Mouse (Mus musculus) monocyte, adult 5-6 weeks (primary cell): ENCODE results near the gene Rbm14. TPM values are rescaled to one million over a fixed set of nuclear protein-coding genes. Genes with fewer than 3 reads are reported as not detected.
"Not testable (repeated sequence)": the region's sequence is repeated elsewhere in the genome, so short reads cannot be mapped to it uniquely, and the experiment has no call there.

Experiments
- ATAC-seq: fragments of 153-309, 156-312 bp; replicated peaks from 2 replicates; pipeline ENCODE4 v1.8.0; 2017; ENCODE audit warnings: mild to moderate bottlenecking; ENCODE audit not compliant: low TSS enrichment, insufficient number of reproducible peaks, severe bottlenecking, poor library complexity, low FRiP score
- total RNA-seq: library from RNA; stranded (forward); fragments of 200-1000, 200-491, 200-594 nt; gene quantifications from 3 replicates; pipeline ENCODE4 v1.2.3, GENCODE M21; 2017

Gene Rbm14
- total RNA-seq, 1 experiment from 2014 or later = 6.2 TPM

DNA sequence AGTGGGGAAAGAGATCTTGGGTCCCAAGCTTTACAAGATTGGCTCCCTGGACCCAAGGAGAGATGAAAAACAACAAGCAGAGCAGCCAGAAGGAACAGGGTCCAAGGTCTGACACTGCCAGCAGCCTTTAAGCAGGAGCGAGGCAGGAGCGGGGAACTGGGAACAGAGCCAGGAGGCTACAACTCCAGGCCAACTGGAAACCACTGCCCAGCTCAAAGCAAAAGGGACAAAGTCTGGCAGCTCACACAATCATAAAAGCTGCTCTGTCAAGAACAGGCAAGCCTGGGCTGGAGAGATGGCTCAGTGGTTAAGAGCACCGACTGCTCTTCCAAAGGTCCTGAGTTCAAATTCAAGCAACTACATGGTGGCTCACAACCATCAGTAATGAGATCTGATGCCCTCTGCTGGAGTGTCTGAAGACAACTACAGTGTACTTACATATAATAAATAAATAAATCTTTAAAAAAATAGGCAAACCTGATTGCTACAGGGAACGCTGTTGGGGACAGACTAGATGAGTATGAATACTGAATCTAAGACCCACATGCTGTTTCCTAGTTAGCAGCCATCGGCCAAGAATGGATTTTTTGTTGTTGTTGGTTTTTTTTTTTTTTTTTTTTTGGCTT, 9.4 kb upstream of the Rbm14 start:
- no peak for ATAC-seq

DNA sequence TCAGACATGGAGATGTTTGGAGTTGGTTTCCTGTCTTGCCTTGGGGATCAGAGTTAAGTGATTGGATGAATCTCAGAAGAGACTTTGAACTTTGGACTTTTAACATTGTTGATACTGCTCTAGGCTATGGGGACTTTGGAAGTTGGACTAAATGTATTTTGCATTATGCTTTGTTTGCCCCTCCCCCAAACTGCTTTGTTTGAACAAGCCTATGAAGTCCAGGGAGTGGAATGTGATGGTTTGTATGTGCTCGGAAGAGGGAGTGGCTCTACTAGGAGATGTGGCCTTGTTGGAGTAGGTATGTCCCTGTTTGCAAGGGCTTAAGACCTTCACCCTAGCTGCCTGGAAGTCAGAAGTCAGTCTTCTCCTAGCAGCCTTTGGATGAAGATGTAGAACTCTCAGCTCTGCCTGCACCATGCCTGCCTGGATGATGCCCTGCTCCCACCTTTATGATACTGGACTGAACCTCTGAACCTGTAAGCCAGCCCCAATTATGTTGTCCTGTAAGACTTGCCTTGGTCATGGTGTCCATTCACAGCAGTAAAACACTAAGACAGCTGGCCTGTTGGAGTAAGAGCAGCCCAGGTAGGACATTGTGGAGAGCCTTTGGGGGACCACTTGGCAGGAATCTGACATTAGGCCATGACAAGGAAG, 5.9 kb upstream of the Rbm14 start:
- ATAC-seq = no peak

GRCm38 (mm10) chr19:4813015-4813414, 1.6 kb upstream of the Rbm14 start:
- no peak for ATAC-seq

GRCm38 (mm10) chr19:4812334-4812949, 1.0 kb upstream of the Rbm14 start:
- ATAC-seq = not testable (repeated sequence)

DNA sequence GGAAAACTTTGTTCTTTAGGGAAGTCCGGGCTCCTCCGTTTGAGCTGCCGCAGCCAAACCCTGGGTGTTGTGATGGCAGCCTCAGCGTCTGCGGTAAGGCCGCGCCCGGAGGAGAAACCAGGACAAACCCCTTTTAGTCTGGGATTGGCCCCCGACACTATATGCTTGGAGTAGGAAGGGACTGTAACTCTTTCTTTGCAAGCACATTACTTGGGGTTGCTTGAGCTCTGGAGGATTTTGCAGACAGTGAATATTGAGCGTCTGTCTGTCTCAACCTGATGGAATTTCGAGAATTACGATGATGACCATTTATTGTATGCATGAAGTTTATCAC, 442 bp upstream of the Rbm14 start:
- no peak for ATAC-seq

DNA sequence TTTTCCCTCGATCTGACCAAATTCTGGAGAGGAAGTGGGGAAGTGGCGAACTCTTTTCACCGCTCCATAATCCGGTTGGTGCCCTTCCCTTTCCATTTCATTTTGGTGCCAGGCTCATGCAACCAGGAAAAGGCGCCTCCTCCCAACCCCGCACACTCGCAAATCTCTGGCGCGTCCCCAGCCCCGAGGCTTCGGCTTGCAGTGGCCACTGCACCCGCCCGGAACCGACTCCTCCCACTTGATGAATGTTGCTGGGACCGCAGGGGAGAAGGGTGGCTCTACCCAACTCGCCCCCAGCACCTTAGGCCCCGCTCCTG, 730 bp downstream of the Rbm14 start:
- ATAC-seq = no peak

GRCm38 (mm10) chr19:4810309-4810708, 1.1 kb downstream of the Rbm14 start:
- ATAC-seq = no peak

DNA sequence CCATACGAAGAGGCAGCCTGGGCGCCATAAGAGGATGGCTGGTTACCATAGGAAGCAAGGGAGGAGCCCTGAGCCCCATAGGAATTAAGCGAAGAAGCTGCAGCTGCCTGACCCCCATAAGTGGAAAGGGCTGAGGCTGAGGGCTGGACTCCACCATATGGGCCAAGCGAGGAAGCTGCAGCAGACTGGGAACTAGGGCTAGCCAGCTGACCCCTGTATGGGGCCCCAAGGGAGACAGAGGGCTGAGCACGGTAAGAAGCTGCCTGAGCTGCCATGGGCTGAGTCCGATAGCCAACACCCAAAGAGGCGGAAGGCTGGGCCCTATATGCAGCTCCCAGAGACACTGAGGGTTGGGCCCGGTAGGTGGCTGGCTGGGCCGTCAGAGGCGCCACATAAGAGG, 8.2 kb downstream of the Rbm14 start:
- no peak for ATAC-seq

- ATAC-seq = no peak
Measured at GRCm38 (mm10) chr19:4802691-4803091, 8.7 kb downstream of the Rbm14 start.

DNA sequence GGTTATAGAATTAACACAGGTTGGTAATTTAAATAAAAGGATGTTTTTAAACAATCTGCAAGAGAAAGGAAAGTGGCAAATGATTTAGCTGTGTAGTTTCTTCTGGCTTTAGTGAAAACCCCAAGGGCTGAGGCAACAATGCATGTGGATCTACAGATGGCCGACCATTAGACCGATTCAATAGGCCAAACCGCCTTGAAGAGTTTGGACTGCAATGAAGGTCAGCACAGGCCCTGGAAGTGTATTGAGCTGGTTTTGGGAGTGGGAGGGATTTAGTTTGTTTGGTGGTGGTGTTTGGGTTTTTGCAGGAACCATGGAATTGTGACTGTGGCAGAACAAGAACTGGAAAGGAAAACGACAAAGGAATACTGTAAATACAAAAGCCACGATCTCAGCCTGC, 12.4 kb downstream of the Rbm14 start:
- no peak for ATAC-seq

GRCm38 (mm10) chr19:4797846-4798245, 13.6 kb downstream of the Rbm14 start:
- ATAC-seq = no peak

- ATAC-seq = no peak
Measured at GRCm38 (mm10) chr19:4795929-4796328, 15.5 kb downstream of the Rbm14 start.

DNA sequence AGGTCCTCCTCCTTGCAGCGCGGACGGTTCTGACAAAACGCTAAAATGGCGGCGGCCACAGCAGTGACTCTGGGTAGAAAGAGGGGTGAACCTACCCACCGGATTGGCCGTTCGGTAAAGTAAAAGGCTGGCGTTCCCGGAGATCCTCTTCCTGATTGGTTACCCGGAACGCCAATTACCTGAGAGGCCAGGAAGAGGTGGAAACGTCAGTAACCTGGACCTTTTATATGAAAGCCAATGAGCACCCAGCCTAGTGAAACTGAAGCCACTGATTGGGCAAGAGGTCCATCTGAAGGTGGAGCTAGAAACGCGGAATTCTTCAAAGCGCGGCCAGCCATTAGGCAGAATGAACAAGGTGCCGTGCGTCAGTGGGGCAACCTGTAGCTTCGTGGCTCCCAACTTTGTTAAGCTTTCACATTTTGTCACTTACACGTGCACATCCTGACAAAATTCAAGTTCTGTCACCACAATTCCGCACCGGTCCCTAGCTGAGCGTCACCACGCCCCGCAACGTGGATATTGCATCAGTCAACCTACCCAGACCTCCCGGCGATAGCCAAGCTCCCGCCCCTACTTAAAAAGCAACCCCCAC, 17.5 kb downstream of the Rbm14 start, which contains the start of gene Rbm4:
Rbm4 (minus strand) TSS at position 71 of the 592 bp plus-strand sequence.
- ATAC-seq = peak; percentile 99

DNA sequence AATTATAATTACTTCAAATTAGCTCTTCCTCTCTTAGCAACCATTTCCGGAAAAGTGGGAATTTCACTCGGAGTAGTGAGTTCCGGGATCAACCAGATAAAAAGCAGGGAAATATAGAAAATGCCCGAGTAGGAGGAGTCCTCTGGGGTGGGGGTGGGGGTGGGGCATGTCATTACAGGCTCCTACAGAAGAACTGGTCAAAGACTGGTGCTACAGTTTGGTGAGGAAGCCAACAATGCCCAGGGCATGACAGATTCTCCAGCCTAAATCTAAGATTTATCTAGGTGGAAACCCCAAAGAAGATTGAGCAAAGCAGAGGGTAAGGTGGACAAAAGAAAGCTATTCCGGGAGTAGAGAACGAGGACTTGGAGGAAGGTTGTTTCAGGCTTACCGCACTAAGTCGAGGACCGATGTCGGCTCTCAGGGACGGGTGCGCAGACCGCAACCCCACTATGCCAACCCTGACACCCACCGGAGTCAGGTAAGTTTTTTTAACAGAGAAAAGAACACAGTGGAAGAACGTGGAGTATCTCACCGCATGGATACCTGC, 18.1 kb downstream of the Rbm14 start:
- ATAC-seq = no peak

DNA sequence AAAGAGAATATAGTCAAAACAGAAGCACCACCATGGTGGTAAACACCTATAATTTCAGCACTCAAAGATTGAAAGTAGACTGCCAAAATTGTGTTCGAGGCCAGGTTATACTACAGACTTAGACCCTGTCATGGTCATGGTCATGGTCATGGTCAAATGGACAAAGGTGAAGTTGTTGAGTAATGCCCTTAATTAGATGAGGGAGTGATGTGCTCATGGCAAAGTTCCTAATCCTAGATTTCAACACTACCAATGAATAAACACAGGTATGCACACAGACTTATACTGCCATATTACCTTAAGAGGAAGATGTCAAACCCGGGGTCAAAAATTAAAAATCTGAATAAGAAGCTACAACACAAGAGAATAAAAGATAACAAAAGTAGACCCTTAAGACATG, 25.1 kb downstream of the Rbm14 start:
- no peak for ATAC-seq

- no peak for ATAC-seq
Measured at GRCm38 (mm10) chr19:4785206-4785605, 26.2 kb downstream of the Rbm14 start.

DNA sequence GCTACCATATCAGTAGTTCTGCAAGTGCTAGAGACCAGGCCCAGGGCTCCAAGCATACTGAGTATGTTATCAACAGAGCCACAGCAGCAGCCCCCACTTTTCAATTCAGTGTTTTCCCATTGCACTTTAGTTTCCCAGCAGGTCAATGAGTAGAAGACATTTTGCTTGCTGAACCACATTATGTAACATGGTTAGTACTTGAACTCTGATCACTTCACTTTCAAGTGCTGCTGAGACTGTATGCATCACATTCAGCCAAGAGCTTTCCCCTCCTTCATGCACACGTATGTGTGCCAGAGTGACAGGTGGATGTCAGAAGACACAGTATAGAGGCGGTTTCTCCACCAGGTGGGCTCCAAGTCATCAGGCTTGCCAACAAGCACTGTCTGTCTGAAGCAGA, 28.5 kb downstream of the Rbm14 start:
- no peak for ATAC-seq

DNA sequence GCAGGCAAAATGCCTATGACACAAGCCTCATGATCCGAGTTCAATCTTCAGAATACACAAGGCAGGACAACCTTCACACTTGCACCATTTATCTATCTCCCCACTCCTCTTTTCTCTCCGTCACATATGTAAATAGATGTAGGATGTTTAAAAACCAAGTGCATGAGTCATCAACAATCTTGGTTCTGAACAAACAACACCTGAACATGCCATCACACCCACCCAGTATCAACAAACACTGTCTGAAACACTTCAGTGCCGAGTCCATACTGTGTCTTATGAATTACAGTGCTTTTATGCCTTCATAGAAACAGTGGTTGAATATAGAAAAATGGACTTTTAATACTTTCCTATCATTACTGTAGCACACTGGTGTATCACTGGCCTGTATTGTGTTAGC, 38.6 kb downstream of the Rbm14 start:
- ATAC-seq = no peak

DNA sequence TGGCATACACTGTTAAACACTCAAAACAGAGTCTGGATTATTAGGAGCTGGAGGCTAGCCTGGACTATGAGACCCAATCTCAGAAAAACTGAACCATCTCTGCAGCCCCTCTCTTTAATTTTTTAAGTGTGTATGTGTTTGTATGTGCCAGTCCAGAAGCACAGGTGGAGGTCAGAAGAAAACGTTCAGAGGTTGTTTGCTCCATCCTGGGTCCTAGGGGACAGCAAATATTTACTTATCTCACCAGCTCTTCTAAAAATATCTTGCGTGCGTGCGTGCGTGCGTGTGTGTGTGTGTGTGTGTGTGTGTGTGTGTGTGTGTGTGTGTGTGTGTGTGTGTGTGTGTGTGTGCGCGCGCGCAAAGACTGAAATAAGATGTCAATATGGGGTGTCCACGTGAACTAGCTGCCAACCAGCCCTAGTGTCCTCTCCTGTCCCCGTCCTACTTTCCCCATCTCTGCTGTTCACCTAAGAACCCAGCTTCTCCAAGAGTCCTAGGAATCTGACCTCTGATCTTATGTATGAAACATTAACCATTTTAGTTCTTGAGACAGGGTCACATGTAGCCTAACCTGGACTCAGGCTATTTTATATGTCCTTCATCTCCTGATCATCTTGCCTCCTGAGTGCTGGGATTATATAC, 43.8 kb downstream of the Rbm14 start:
- ATAC-seq = no peak
